Mouse (Mus musculus) heart, embryonic 16.5 days (tissue): ENCODE data around the gene Rgs11. TPM values are rescaled to one million over a fixed set of nuclear protein-coding genes. Genes with fewer than 3 reads are reported as not detected.
A peak's percentile ranks its signal among the peaks of the same experiment; 100 is the strongest.
"Not testable (repeated sequence)": the region's sequence is repeated elsewhere in the genome, so short reads cannot be mapped to it uniquely, and the experiment has no call there.

Experiments used
- ATAC-seq: fragments of 200-750 bp; cut with Nextera tagmentation; replicated peaks from 2 replicates; pipeline ENCODE4 v1.8.0; 2017; ENCODE audit warnings: moderate number of reproducible peaks; ENCODE audit not compliant: insufficient read depth, low FRiP score; ENCODE audit errors: extremely low read depth
- H3K27ac ChIP-seq: fragments of 300-500 bp; sonication (generic); 2 replicates; pipeline ENCODE4 v1.5.1; 2014; ENCODE audit warnings: mild to moderate bottlenecking, low read length, control low read depth, moderate library complexity
- H3K27me3 ChIP-seq: fragments of 300-500 bp; sonication (generic); 2 replicates; pipeline ENCODE4 v1.6.1; 2014; ENCODE audit warnings: low read length, mixed read lengths; ENCODE audit not compliant: control insufficient read depth, insufficient read depth
- H3K36me3 ChIP-seq: fragments of 300-500 bp; sonication (generic); 2 replicates; pipeline ENCODE4 v1.6.1; 2014; ENCODE audit not compliant: control insufficient read depth, insufficient read depth
- H3K4me1 ChIP-seq: fragments of 300-500 bp; sonication (generic); 2 replicates; pipeline ENCODE4 v1.6.1; 2014; ENCODE audit warnings: low read length, mixed read lengths; ENCODE audit not compliant: control insufficient read depth, insufficient read depth
- H3K4me2 ChIP-seq: fragments of 300-500 bp; sonication (generic); 2 replicates; pipeline ENCODE4 v1.6.1; 2014; ENCODE audit warnings: low read depth, mild to moderate bottlenecking, control low read depth, low read length
- H3K4me3 ChIP-seq: fragments of 300-500 bp; sonication (generic); 2 replicates; pipeline ENCODE4 v1.5.1; 2014; ENCODE audit warnings: mild to moderate bottlenecking, control low read depth, low read length
- H3K9ac ChIP-seq: fragments of 300-500 bp; sonication (generic); 2 replicates; pipeline ENCODE4 v1.6.1; 2014; ENCODE audit warnings: low read length, control low read depth
- H3K9me3 ChIP-seq: fragments of 300-500 bp; sonication (generic); replicated peaks from 2 replicates; pipeline ENCODE4 v1.6.1; 2016; ENCODE audit warnings: low read length; ENCODE audit not compliant: control insufficient read depth
- WGBS: fragments of 180-500 bp; shearing (Covaris S2); extraction: QIAGEN DNeasy Blood & Tissue Kit; methylation state at CpG from one replicate; pipeline ENCODE4 v1.1.7; 2014; 5-methylcytosine and 5-hydroxymethylcytosine counted together
- polyA plus RNA-seq: library from polyadenylated mRNA; unstranded; fragments of >200 nt; fragmentation: Nextera tagmentation; extraction: Ambion mirVana; gene quantifications from 2 replicates; pipeline ENCODE4 v1.2.1, GENCODE M21; 2015

Rgs11 gene
- 6.1 and 6.7 TPM in 2 replicates for polyA plus RNA-seq

DNA sequence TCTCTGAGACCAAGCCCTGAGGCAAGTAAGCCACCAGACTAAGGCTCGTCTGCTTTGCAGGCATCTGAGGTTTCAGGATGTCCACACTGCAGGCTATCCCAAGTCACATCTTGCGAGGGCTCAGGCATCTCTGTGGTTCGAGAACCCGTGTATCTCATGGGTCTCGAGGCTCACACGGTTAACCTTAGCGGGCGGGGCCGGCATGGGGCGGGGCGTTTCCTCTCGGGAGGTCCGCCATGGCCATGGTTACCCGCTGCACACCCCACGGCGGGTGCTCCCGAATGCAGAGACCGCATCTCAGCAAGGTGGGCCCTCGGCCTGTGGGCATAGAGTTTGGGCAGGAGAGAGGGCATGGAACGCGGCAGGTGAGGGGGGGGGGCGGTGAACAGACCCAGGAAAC lies at the start of gene Rgs11:
Rgs11 (plus strand) TSS at position 215 of the 400 bp plus-strand sequence.
- H3K4me1 ChIP-seq, result peaks cover 9% of the 10 kb centered on the region; the same call in 1 of the 2 replicates
- H3K9ac ChIP-seq, result peak within 1 kb of the TSS; percentile 57
- peak within 1 kb of the TSS; percentile 96 for H3K4me2 ChIP-seq
- 2% methylated on average over 21 of the region's 22 CpGs for whole genome bisulfite sequencing
- ATAC-seq, result no peak
- no peaks in the 10 kb centered on the region for H3K9me3 ChIP-seq
- peaks cover 42% of the 10 kb centered on the region for H3K27me3 ChIP-seq
- H3K4me3 ChIP-seq, result peak within 1 kb of the TSS; percentile 62
- H3K27ac ChIP-seq, result no peak within 1 kb of the TSS
- no peaks in the 10 kb centered on the region for H3K36me3 ChIP-seq

DNA sequence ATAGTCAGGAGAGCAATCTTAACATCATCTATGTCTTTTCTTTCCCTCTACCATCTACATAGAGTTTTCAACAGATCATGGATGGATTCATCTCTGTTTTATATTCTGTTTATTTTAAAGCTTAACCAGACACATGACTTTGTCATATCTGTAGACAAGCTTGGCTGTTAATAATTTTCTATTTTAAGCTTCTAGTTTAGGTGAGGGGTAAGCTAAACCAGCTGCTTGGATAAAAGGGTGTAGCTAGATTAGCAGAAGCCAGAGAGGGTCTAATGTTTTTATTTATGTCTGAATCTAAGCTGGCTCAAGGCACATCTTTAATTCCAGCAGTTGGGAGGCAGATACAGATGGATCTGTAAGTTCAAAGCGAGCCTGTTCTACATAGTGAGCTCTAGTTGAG lies 40.0 kb upstream of the Rgs11 start:
- no peaks in the 10 kb centered on the region for H3K27me3 ChIP-seq
- H3K36me3 ChIP-seq, result no peaks in the 10 kb centered on the region
- no peak overlapping the region for H3K9ac ChIP-seq
- WGBS, result 81% methylated on average over 1 of the region's 1 CpGs
- peak overlapping the region; percentile 62 for H3K27ac ChIP-seq
- H3K9me3 ChIP-seq, result no peaks in the 10 kb centered on the region
- ATAC-seq, result no peak
- H3K4me1 ChIP-seq, result peaks cover 8% of the 10 kb centered on the region
- H3K4me2 ChIP-seq, result no peak overlapping the region
- no peak overlapping the region for H3K4me3 ChIP-seq

DNA sequence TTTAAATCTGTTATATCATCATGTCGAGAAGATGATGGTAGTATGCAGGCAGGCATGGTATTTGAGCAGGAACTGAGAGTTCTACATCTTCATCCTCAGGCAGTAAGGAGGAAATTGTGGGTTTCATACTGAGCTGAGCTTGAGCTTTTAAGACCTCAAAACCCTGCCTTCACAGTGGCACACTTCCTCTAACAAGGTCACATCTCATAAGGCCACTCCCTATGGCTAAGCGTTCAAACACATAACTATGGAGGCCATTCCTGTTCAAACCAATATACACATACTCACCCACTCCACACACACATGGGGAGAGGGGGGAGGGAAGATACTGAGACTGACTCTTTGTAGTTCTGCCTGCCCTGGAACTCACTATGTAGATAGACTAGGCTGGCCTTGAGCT lies 34.7 kb upstream of the Rgs11 start:
- no peak overlapping the region for H3K27ac ChIP-seq
- ATAC-seq, result no peak
- WGBS, result 75% methylated on average over 2 of the region's 2 CpGs
- H3K4me3 ChIP-seq, result no peak overlapping the region
- no peaks in the 10 kb centered on the region for H3K27me3 ChIP-seq
- H3K4me1 ChIP-seq, result peaks cover 2% of the 10 kb centered on the region; the same call in 1 of the 2 replicates
- no peak overlapping the region for H3K9ac ChIP-seq
- no peaks in the 10 kb centered on the region for H3K36me3 ChIP-seq
- no peak overlapping the region for H3K4me2 ChIP-seq
- no peaks in the 10 kb centered on the region for H3K9me3 ChIP-seq

DNA sequence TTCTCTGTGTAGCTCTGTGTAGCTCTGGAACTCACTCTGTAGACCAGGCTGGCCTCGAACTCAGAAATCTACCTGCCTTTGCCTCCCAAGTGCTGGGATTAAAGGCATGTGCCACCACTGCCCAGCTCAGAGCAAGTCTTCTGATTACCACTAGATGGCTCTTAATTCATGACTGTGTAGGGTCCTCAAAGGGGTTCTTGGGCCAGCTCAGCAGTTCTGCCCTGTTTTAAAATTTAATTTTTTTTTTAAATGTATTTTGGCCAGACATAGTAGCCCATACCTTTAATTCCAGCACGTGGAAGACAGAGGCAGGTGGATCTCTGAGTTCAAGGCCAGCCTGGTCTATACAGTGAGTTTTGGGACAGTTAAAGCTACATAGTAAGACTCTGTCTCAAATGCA lies 27.5 kb upstream of the Rgs11 start:
- not testable (repeated sequence) for H3K27ac ChIP-seq, H3K9ac ChIP-seq, H3K27me3 ChIP-seq, H3K4me2 ChIP-seq, H3K4me3 ChIP-seq, H3K4me1 ChIP-seq, H3K9me3 ChIP-seq, ATAC-seq
- WGBS, result 76% methylated on average over 2 of the region's 2 CpGs
- H3K36me3 ChIP-seq, result peaks cover 13% of the 10 kb centered on the region

DNA sequence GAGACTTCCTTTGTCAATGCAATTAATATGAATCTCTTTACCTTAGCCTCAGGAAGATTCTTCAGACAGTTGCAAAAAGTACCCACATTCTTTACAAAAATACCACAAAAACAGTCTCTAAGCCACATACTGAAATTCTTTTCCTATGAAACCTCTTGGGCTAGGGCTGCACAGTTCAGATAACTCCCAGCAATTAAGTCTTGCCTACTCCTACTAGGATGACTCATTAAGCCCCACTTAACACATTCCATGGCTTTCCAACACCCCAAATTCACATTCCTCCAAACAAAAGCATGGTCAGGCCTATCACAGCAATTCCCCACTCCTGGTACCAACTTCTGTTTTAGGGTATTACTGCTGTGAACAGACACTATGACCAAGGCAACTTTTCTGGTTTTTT lies 24.1 kb upstream of the Rgs11 start:
- Histone ChIP-seq H3K36me3 (peaks cover 20% of the 10 kb centered on the region), H3K27ac (no peak overlapping the region), H3K9me3 (no peaks in the 10 kb centered on the region; the same call in 1 of the 2 replicates), H3K4me2 (no peak overlapping the region), H3K4me3 (no peak overlapping the region), H3K9ac (no peak overlapping the region), H3K4me1 (no peaks in the 10 kb centered on the region), H3K27me3 (no peaks in the 10 kb centered on the region)
- no peak for ATAC-seq

DNA sequence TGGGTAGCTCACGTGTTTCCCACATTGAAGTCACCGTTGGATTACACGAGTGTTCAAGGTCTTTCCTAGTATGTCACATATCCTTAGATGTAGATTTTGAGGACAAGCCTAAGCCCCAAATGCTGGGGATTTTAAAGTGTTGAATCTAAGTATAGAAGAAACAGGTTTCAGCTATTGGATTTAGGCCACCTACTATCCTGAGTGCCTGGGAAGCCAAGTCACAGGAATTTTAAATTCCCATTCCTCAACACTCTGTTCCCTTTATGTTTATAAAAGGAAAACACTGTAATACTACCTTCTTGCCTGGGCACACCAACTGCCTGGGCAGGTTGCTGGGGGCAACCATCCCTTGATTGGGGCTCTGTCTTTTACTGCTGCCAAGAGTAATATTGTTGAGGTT lies 21.6 kb upstream of the Rgs11 start:
- Histone ChIP-seq H3K4me1 (no peaks in the 10 kb centered on the region), H3K27me3 (no peaks in the 10 kb centered on the region), H3K9me3 (no peaks in the 10 kb centered on the region; the same call in 1 of the 2 replicates), H3K36me3 (peaks cover 33% of the 10 kb centered on the region), H3K4me2 (no peak overlapping the region), H3K9ac (no peak overlapping the region), H3K27ac (no peak overlapping the region), H3K4me3 (no peak overlapping the region)
- WGBS, result 92% methylated on average over 3 of the region's 3 CpGs
- ATAC-seq, result no peak

DNA sequence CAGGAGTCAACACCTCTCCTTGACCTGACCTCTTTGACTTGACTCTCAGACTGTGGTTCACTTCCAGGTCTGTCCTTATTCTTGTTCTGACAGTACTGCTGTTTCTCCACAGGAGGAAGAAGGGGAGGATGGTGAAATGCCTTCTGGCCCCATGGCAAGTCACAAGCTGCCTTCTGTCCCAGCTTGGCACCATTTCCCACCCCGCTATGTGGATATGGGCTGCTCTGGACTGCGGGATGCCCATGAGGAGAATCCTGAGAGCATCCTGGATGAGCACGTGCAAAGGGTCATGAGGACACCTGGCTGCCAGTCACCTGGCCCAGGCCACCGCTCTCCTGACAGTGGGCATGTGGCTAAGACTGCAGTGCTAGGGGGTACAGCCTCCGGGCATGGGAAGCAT lies 15.2 kb upstream of the Rgs11 start:
- peaks cover 66% of the 10 kb centered on the region for H3K36me3 ChIP-seq
- 92% methylated on average over 5 of the region's 5 CpGs for WGBS
- ATAC-seq, result no peak

DNA sequence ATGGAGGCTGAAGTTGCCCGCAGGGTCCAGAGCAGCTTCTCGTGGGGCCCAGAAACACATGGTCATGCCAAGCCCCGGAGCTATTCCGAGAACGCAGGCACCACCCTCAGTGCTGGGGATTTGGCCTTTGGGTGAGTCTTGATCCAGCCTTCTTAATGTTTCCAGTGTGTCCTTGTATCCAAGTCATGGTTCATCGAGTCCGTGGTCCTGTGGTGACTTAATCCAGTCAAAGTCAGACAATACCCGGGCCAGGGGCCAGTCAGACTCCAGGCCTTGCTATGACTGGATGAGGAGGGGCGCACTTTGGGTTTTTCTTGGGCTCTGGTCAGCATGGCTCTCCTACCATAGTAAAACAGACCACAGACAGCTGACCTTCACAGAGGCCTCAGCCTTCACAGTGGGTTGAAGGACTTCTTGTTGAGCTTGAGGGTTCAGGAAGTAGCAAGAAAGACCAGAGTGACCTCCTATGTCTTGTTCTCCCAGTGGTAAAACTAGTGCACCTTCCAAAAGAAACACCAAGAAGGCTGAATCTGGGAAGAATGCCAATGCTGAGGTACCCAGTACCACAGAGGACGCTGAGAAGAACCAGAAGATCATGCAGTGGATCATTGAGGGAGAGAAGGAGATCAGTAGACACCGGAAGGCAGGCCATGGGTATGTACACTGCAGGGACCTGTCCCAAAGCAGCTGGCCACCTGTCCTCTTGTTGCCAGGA lies 14.5 kb upstream of the Rgs11 start:
- Histone ChIP-seq H3K27ac (no peak overlapping the region), H3K4me3 (no peak overlapping the region), H3K36me3 (peaks cover 69% of the 10 kb centered on the region), H3K27me3 (no peaks in the 10 kb centered on the region), H3K9me3 (no peaks in the 10 kb centered on the region), H3K4me1 (no peaks in the 10 kb centered on the region), H3K9ac (no peak overlapping the region), H3K4me2 (no peak overlapping the region)
- ATAC-seq, result no peak
- WGBS, result 93% methylated on average over 11 of the region's 11 CpGs

More for the DNA sequence above, 15.2 kb upstream of the Rgs11 start:
- no peak overlapping the region for H3K4me3 ChIP-seq
- H3K4me1 ChIP-seq, result no peaks in the 10 kb centered on the region
- H3K9ac ChIP-seq, result no peak overlapping the region
- H3K27ac ChIP-seq, result no peak overlapping the region
- H3K9me3 ChIP-seq, result no peaks in the 10 kb centered on the region
- H3K27me3 ChIP-seq, result no peaks in the 10 kb centered on the region
- no peak overlapping the region for H3K4me2 ChIP-seq

DNA sequence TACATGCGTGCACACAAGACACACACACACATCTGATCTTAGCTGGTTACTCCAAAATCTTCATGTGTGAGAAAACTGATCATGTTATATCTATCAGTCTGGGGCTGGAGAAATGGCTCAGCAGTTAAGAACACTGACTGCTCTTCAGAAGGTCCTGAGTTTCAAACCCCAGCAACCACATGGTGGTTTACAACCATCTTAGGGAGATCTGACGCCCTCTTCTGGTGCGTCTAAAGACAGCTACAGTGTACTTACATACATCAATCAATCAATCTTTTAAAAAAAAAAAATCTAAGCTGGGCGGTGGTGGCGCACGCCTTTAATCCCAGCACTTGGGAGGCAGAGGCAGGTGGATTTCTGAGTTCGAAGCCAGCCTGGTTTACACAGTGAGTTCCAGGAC lies 11.3 kb upstream of the Rgs11 start:
- H3K36me3 ChIP-seq, result peaks cover 68% of the 10 kb centered on the region
- not testable (repeated sequence) for H3K27me3 ChIP-seq

More for the DNA sequence above, 11.3 kb upstream of the Rgs11 start:
- H3K9me3 ChIP-seq, H3K4me1 ChIP-seq, H3K9ac ChIP-seq, ATAC-seq, H3K27ac ChIP-seq, H3K4me3 ChIP-seq, H3K4me2 ChIP-seq: not testable (repeated sequence)
- WGBS, result 91% methylated on average over 7 of the region's 7 CpGs
